Mouse (Mus musculus) layer of hippocampus, adult 2 months (tissue): ENCODE measurements around the gene Fam196b. TPM values are rescaled to one million over a fixed set of nuclear protein-coding genes. Genes with fewer than 3 reads are reported as not detected.
A peak's percentile ranks its signal among the peaks of the same experiment; 100 is the strongest.

Source experiments
- DNase-seq, 2 experiments: peaks; one replicate each; pipeline ENCODE4 v3.0.0; 2022; ENCODE audit warnings: low spot score in 2 of 2
- H3K27ac ChIP-seq: fragments of 200-600 bp; 2 replicates; pipeline ENCODE4 v1.8.1; 2022
- H3K4me3 ChIP-seq: fragments of 200-600 bp; 2 replicates; pipeline ENCODE4 v1.8.1; 2022; ENCODE audit warnings: mild to moderate bottlenecking
- CTCF ChIP-seq: fragments of 200-600 bp; conservative IDR thresholded peaks from 2 replicates; pipeline ENCODE4 v1.8.1; 2022; ENCODE audit warnings: antibody characterized with exemption, mild to moderate bottlenecking, moderate library complexity
- total RNA-seq, 2 experiments: library from RNA; stranded (reverse); gene quantifications; 2 replicates each; pipeline ENCODE4 v1.2.3; 2021

Fam196b gene
- total RNA-seq, 2 experiments from 2014 or later, result 0.47 to 0.74 TPM

DNA sequence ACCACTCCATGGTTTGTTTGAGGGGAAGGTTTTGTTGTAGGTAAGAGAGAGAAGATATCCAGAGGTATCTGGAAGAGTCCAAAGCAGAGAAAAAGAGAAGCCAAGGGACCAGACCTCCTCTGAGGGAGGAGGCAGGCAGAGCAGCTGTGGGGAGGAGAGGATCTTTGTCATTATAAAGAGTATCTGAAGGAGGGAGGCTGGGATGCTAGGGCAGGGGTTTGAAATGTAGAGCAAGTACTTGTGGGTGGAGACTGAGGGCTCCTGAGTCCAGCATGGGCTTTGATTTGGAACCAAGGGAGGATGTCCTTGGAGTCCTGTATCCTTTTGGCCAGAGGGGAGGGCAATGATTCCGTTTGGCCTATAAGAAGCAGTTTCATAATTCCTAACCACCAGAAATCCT lies 122.8 kb downstream of the Fam196b start:
- no peak for DNase-seq
- no peak for TF ChIP-seq CTCF
- Histone ChIP-seq H3K4me3 (no peak overlapping the region), H3K27ac (no peak overlapping the region)

DNA sequence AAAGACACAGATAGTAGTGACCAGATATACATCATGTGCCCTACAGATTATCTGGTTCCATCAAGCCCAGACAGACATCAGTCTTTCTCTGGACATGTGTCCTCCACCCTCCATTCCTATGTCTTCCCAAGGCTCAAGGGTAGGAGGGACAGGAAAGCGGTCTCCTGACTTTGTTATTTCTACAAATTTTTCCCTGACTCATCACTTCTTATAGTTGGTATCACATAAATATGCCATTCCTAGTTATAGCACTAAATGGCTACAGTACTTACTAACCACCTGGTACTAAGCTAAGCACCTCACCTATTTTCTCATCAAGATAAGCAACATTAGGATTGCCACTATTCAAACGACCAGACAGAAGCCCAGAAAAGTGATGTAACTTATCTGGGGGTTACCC lies 123.8 kb downstream of the Fam196b start:
- TF ChIP-seq CTCF, result no peak
- no peak overlapping the region for H3K4me3 ChIP-seq
- DNase-seq, result no peak
- no peak overlapping the region for H3K27ac ChIP-seq

DNA sequence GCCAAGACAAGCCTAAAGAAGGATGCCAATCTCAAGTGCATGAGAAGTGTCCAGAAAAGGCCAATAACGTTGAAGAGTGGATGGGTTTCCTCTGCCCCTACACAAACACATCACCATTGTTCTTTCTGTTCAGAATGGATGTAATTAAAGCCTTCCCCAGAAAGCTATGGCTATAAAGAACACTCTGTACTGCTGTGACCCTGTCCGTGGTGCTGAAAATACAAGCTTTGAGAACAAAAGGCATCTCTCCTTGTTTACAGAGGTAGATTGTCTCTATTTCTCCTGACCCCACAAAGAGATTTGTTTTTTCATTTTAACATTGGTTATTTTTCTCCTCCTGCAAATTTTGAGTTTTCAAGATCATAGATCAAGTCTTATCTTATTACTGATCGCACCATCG lies 133.3 kb downstream of the Fam196b start:
- TF ChIP-seq CTCF, result no peak
- no peak for DNase-seq
- no peak overlapping the region for H3K27ac ChIP-seq
- H3K4me3 ChIP-seq, result no peak overlapping the region

DNA sequence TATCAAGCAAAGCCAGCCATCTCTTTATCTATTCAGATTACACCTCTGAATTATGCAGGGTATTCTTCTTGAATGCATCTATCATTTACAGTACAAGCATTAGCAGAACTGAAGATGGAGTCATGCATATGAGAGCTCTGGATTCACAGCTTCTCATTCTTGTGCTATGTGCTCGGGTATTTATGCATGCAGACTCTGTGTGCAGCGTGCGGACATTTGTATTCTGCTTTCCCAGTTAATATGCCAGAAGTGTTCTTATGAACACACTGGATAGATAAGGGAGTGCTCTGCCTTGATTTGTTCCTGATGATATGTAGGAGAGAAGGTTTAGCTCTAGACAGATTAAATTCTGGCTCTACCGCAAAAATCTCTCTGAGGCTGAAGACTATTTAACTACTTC lies 135.3 kb downstream of the Fam196b start:
- TF ChIP-seq CTCF, result no peak
- DNase-seq, result no peak
- Histone ChIP-seq H3K27ac (no peak overlapping the region), H3K4me3 (no peak overlapping the region)

DNA sequence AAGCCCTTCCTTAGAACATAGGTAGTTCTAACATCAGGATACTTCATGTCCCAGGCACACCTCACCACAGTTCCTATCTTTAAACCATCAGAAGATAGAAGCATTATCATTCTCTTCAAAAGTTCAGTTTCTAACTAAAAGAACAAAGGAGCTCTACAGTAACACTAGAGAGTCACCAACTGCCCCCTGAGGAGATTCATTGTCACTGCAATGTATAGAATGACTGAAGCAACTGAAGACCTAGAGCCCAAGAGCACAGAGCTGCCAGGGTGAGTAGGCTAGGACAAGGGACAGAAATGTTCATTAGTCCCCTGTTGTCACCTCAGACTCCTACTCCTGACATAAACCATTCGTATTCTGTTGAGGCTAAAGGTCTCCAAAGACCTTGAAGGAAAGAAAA lies 152.4 kb downstream of the Fam196b start:
- DNase-seq, result no peak
- TF ChIP-seq CTCF, result 0 out of 2 replicates have a peak, but pooled peaks have one; percentile 18
- H3K4me3 ChIP-seq, result no peak overlapping the region
- no peak overlapping the region for H3K27ac ChIP-seq

DNA sequence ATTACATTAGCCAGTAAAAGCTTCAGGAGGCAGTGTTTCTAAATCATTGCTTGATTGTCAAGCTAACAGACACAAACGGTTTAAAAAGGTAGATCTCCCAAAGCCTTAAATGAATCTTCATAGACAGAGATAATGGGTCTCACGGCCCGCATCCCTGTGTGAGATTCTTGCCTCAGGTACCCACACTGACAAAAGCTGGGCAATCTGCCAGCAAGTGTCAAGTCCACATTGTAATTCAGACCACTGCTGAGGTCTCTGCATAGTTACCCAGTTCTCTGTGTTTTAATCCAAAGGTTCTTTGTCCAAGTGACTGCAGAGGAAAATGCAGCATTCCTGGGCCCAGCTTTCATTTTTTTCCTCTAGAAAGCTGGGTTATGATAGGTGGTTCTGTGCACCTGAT lies 153.9 kb downstream of the Fam196b start:
- no peak for TF ChIP-seq CTCF
- H3K27ac ChIP-seq, result no peak overlapping the region
- DNase-seq, result no peak
- H3K4me3 ChIP-seq, result no peak overlapping the region

DNA sequence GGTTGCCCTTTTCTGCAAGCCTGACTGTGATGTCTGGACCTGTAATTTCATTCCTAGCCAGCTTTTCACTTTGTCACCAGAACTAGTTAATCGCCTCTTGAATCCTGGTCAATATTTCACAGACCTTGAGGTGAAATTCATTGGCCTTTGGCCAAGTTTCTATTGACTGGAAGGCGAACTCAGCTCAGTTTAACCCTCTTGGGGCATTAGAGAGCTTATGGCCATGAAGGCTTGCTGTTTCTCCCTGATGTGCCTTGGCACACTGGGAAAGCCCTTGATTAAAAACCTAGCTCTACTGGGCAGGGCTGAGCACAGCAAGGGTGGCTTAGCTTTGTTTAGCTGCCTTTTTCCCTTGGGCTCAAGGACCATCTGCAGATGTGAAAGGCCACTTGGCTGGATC lies 155.2 kb downstream of the Fam196b start:
- DNase-seq, result no peak
- H3K27ac ChIP-seq, result no peak overlapping the region
- TF ChIP-seq CTCF, result no peak
- no peak overlapping the region for H3K4me3 ChIP-seq

Other genes starting within 250 kb of the Fam196b start
- not detected for gene 4930469K13Rik, start 216.3 kb upstream of the Fam196b start, total RNA-seq
- gene Foxi1, start 106.7 kb upstream of the Fam196b start, total RNA-seq, result not detected